Mouse (Mus musculus): Measurements from ENCODE around the gene Eci1. TPM values are rescaled to one million over a fixed set of nuclear protein-coding genes. Genes with fewer than 3 reads are reported as not detected.

Eci1 gene
- total RNA-seq, 4 experiments from 2014 or later, result 24.1 to 34.1 (median 31.1) TPM

Other genes starting within 250 kb of the Eci1 start
- gene Tbc1d24, start 221.1 kb upstream of the Eci1 start, total RNA-seq (2022), result 10 to 100 TPM; 59.5 to 65.9 (median 63.6) TPM
- 10 to 100 TPM in 2 of 4 experiments, 1 to 10 TPM in 2; 9.5 to 10.6 (median 9.9) TPM for gene Ntn3, start 217.1 kb upstream of the Eci1 start, total RNA-seq (2022)
- gene Tedc2, start 205.8 kb upstream of the Eci1 start, total RNA-seq (2022), result 10 to 100 TPM in 2 of 4 experiments, 1 to 10 TPM in 2; 8.6 to 10.2 (median 10.1) TPM
- gene Ccnf, start 175.2 kb upstream of the Eci1 start, total RNA-seq (2022), result 1 to 10 TPM; 4.9 to 6.4 (median 5.3) TPM
- 1 to 10 TPM in 2 of 4 experiments, under 1 TPM in 2; 0.82 to 1.4 (median 1.1) TPM for gene Abca17, start 75.6 kb upstream of the Eci1 start, total RNA-seq (2022)
- 10 to 100 TPM; 70.2 to 79.0 (median 72.0) TPM for gene Abca3, start 74.7 kb upstream of the Eci1 start, total RNA-seq (2022)
- 100 to 1,000 TPM; 128 to 131 (median 129) TPM for gene Rnps1, start 12.1 kb upstream of the Eci1 start, total RNA-seq (2022)
- gene Dnase1l2, start 16.5 kb downstream of the Eci1 start, total RNA-seq (2022), result 1 to 10 TPM; 3.7 to 6.9 (median 5.1) TPM
- 10 to 100 TPM; 32.3 to 36.2 (median 34.5) TPM for gene E4f1, start 43.7 kb downstream of the Eci1 start, total RNA-seq (2022)
- 10 to 100 TPM; 59.0 to 68.7 (median 63.8) TPM for gene Pgp, start 43.8 kb downstream of the Eci1 start, total RNA-seq (2022)
- gene Bricd5, start 47.2 kb downstream of the Eci1 start, total RNA-seq (2022), result 1 to 10 TPM; 1.6 to 2.4 (median 1.8) TPM
- 10 to 100 TPM; 29.2 to 39.0 (median 35.4) TPM for gene Mlst8, start 52.4 kb downstream of the Eci1 start, total RNA-seq (2022)
- 100 to 1,000 TPM; 119 to 135 (median 127) TPM for gene Caskin1, start 62.0 kb downstream of the Eci1 start, total RNA-seq (2022)
- gene Traf7, start 101.3 kb downstream of the Eci1 start, total RNA-seq (2022), result 10 to 100 TPM; 78.0 to 85.3 (median 83.4) TPM
- 10 to 100 TPM; 41.3 to 54.4 (median 48.4) TPM for gene Rab26, start 107.6 kb downstream of the Eci1 start, total RNA-seq (2022)
- 10 to 100 TPM; 67.7 to 81.1 (median 77.3) TPM for gene Pkd1, start 123.2 kb downstream of the Eci1 start, total RNA-seq (2022)
- 100 to 1,000 TPM; 123 to 148 (median 137) TPM for gene Tsc2, start 206.0 kb downstream of the Eci1 start, total RNA-seq (2022)
- 1 to 10 TPM; 5.7 to 7.0 (median 6.1) TPM for gene Nthl1, start 206.0 kb downstream of the Eci1 start, total RNA-seq (2022)
- 10 to 100 TPM; 41.0 to 47.7 (median 42.0) TPM for gene Slc9a3r2, start 223.7 kb downstream of the Eci1 start, total RNA-seq (2022)
- under 1 TPM in 1 of 4 experiments, not detected in 3; 0.63 TPM for gene Npw, start 231.8 kb downstream of the Eci1 start, total RNA-seq (2022)
- gene Zfp598, start 243.0 kb downstream of the Eci1 start, total RNA-seq (2022), result 10 to 100 TPM; 30.4 to 40.9 (median 36.1) TPM

Data from left cerebral cortex, adult 8-10 months (tissue).